Mouse (Mus musculus): ENCODE data around the gene Nupr1.

The Nupr1 gene

DNA sequence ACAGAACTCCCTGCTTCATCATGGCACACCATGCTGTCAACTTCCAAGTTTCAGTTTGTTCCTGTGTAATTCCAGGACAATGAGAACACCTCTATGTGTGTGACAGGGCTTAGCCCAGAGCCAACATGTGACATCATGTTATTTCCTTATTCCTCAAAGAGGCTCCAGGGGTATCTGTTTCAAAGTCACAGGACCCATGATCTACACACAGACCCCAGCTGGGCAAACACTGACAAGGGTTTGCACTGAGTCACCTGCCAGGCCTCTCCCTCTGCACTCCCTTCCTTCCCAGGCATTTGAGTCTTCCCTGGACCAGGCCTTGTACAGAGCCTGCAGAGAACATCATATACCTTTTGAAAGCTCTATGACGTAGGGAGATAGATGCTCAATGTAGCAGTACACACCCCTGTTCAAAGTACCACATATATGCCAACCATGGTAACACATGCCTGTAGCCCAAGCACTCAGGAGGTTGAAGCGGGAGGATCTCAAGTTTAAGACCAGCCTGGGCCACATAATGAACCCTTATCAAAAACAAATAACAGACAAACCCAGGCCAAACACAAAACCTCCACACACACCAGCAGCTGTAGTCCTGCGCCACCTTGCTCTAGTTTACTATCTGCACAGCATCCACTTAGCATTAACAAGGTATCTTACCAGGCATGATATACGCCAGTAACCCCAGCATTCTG is at the start of gene Nupr1:
TSS of gene Nupr1 (minus strand) at position 38 of the 695 bp plus-strand sequence.
- no peak for DNase-seq (ENCODE audit: extremely low spot score, low read depth, low spot score)

DNA sequence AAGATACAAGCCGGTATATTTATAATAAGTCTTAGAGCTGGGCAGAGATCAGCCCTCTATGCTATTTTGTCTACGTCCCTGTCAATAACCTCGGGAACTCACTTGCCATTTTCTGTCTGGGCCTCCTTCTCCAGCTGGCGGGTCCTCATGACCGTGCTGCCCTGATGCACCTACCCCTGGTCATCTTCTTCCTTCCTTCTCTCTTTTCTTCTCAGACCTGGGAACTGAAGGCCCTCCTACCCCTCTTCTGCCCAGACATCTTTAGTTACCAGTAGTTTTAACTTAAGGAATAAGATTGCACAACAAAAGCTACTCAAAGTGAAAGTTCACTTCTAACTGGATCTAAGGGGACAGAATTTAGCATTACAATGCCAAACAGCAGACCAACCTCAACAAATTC is 49.0 kb upstream of the Nupr1 start:
- no peak for DNase-seq (ENCODE audit: extremely low spot score, low read depth, low spot score)

DNA sequence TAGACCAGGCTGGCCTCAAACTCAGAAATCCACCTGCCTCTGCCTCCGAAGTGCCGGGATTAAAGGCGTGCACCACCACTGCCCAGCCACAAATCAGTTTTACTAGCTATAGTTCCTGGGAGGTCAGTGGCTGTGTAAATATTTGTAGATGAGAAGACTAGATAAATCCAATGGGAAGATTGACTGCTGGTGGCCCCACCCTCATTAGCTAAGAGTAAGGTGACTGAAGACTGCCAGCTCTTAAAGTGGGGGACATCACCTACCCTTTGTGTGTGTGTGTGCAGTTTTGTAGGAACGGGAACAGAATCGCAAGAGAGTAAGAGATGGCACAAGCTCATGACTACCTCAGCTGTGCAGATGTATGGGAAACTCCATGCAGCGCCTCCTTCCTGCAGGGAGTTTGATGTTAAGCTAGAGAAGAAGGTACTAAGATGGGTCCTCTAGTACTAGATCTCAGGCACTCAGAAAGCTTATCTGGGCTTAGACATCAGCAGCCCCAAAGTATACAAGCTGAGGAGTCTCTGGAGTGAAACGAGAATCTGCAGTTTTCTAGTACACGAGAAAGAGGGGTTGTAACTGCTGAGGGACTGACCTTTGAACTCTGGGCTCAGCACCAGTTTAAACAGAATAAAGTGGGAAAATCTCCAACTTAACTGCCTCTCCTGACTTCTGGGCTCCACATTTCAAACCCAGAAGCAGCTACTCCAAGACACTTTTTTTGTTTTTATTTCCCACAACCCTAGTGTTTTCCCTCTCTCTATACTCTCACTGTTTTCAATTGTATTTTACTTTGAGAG is 48.1 kb upstream of the Nupr1 start:
- no peak for DNase-seq (ENCODE audit: extremely low spot score, low read depth, low spot score)

DNA sequence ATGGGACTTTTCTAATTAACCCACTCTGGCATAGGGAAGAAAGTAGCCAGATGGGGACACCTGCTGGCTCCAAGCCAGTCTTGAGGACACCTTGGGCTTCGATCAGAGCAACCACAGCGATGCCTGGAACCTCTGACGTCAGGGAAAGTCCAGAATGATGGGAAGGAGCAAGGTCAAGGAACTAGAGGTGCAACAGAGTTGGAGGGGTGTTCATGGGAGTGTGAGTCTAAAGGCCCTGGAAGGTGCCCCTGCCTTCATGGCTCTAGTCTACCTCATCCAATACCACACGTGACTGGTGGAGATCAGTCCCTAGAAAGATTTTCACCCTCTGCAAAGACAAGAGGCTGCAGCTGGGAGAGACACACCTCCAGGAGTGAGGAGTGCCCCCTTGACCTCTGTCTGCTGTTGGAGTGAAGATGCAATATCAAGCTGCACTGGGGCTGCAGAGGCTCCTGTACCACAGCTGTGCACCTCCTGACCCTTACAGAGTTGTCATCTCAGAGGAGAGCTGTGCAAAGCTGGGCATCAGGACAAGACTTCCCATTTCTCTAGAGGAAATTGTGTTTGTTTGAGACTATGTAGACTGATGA is 46.1 kb upstream of the Nupr1 start:
- no peak for DNase-seq (ENCODE audit: extremely low spot score, low read depth, low spot score)

DNA sequence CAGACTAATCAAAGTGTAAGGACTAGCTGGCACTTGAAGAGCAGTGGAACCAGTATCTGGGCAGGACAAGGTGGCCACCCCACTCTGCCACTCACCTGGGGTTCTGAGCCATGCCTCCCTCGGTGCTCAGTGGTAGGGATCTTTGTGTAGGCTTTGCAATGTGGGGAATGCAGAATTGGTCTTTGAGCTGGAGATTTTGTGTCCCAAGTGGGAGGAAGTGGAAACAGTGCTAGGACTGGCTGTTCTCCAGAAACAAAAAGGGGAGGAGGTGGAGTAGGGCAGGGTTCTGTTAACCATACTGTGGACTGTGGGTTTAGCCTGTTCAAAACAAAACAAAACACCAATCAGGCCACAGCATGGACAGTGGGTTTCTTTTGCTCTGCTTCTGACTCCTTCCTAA is 45.5 kb upstream of the Nupr1 start, which contains the start of gene Sult1a1:
TSS of gene Sult1a1 (minus strand) at position 226 of the 400 bp plus-strand sequence.
- no peak for DNase-seq (ENCODE audit: extremely low spot score, low read depth, low spot score)

DNA sequence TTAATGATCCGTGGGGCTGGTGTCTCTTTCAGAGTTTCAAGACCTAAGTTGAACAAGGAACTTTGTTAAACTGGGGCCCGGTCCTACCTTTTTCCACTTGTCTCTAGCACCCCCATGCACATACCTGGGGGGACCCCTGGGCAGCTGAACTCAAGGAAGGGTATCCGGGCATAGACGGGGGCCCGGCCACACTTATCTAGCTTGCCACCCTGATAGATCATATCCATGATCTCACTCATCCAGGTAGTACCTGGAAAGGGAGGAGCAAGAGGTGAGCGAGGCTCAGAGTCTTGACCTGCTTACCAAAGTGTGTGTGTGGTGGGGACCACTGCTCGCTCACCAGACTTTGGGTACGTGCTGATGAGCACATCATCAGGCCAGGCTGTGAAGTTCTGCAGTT is 44.4 kb upstream of the Nupr1 start:
- DNase-seq (ENCODE audit: extremely low spot score, low read depth, low spot score): no peak

DNA sequence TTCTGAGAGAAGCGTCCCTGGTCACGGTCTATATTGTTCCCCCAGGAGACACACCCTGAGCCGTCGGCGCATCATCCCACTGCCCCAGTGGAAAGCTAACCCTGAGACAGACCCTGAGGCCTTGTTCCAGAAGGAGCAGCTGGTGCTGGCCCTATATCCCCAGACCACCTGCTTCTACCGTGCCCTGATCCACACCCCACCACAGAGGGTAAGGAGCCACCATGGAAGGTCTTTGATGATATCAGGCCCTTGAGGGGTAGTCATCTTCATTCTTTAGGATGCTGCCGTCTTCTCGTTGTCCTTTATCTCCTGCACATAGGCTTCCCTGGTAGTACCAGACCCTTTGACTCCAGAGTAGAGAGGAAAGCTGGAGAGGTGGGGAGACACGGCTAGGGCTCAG is 41.5 kb upstream of the Nupr1 start:
- DNase-seq (ENCODE audit: extremely low spot score, low read depth, low spot score): no peak

DNA sequence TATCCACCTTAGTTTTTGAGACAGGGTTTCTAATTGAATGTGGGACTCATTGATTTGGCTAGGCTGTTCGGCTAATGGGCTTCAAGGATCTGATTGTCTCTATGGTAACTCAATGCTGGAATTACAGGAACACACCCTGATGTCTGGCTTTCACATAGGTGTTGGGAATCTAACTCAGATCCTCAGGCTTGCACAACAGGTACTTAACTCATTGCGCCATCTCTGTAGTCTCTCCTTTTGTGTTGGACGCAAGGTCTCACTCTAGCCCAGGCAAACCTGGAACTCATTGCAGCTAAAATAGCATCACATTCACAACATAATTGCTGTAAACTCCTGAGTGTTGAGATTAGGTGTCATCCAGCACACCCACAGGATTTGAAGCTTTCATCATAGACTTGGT is 39.5 kb upstream of the Nupr1 start:
- no peak for DNase-seq (ENCODE audit: extremely low spot score, low read depth, low spot score)

DNA sequence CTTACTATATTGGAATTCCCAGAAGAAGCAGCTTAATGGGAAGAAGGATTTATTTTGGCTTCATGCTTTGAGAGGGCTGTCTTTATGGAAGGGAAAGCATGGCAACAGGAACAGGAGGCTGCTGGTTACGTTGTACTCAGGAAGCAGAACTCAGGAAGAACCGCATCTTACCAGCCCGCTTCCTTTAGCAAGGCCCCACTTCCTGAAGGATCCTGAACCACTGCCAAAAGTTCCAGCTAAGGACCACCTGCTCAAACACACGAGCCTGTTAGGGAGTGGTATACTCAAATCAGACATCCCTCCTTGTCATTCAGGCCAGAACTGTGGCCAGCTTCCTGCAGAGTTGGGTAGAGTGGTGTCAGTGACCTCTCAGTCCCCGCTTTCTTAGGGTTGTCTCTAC is 37.8 kb upstream of the Nupr1 start:
- no peak for DNase-seq (ENCODE audit: extremely low spot score, low read depth, low spot score)

DNA sequence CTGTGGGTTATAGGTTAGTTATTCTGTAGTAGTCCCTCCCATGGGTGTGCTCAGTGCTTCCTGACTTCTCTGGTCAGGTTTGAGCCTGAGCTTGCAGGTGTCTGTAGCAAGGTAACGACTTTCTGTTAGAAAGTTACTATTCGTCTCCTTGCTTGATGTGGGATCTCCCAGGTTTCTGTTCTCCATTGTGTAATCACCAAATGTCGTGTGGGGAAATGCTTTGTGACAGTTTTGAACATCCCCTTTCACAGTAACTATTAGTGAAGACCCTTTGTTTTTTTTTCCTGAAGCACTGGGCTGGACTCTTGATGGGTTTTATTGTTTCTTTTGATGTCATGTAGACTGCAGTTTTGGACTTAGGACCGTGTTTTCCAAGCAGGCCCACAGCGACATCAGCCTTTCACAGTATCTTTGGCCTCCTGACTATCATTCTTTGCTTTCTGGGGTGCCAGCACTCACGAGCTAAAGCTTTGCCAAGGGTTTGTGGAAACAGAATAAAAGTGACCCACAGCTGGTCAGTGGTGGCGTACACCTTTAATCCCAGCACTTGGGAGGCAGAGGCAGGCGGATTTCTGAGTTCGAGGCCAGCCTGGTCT is 36.9 kb upstream of the Nupr1 start:
- no peak for DNase-seq (ENCODE audit: extremely low spot score, low read depth, low spot score)

DNA sequence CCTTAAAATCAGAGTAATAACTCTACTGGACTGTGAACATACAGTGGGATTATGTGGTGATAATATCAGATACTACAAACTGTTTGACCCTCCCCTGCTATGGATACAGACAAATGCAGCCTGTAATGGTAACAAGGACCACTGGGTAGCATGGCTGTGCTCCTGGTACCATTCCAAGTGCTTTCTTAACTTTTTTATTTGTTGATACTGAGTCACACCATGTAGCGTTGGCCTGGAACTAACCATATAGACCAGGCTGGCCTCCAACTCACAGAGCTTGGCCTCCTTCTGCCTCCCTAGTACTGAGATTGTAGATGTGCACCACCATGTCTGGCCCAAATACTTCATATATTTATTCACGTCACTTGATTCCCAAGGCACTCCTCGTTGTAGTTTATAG is 34.6 kb upstream of the Nupr1 start:
- DNase-seq (ENCODE audit: extremely low spot score, low read depth, low spot score): no peak

DNA sequence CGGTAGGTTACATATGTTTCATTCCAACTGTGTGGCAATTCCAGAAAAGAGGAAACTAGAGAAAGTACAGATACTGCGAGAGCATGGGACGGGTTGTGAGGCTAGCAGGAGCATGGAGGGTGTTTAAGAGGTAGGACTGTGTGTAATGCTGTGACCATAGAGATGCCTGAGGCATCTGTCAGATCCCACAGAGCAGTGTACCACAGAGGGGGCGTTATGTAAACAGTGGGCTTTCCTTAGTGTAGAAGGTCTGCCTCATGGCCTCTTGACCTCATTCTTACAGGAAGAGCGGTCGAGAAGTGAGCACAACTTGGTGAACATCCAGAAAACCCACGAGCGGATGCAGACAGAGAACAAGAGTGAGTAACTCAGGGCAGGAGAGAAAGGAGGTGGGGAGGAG is 33.0 kb upstream of the Nupr1 start:
- no peak for DNase-seq (ENCODE audit: extremely low spot score, low read depth, low spot score)

DNA sequence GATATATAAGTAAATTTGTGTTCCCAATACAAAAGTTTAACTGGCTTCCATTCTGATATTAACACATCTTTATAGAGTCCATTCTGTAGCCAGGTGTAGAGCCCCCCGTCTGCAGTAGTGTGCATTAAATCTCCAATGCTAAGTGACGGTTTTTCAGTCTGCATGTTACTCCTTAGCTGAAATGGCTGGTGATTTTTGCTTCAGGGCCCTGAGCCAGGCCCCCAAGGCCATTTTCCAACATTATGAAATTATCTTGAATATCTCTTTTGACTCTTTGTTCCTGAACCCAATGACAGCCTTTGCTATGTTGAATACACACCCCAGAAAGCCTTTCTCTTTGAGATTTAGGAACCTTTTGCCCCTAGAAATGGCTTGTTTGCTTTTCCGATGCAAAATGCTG is 29.1 kb upstream of the Nupr1 start:
- no peak for DNase-seq (ENCODE audit: extremely low spot score, low read depth, low spot score)

DNA sequence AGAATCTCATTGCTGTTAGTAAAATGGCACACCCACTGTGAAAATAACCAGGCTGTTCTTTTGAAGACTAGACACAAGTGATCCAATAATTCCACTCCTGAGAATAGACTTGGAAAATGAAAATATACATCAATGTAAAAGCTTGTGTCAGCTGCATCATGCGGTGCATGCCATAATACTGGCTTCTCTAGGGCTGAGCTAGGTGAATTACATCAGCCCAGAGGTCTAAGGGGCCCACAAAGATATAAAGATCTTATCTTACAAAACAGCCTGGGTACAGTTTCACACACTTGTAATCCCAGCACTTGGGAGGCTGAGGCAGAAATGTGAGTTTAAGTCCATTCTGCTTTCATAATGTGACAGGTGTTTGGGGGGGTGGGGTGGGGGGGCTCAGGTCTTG is 26.9 kb upstream of the Nupr1 start:
- no peak for DNase-seq (ENCODE audit: extremely low spot score, low read depth, low spot score)

DNA sequence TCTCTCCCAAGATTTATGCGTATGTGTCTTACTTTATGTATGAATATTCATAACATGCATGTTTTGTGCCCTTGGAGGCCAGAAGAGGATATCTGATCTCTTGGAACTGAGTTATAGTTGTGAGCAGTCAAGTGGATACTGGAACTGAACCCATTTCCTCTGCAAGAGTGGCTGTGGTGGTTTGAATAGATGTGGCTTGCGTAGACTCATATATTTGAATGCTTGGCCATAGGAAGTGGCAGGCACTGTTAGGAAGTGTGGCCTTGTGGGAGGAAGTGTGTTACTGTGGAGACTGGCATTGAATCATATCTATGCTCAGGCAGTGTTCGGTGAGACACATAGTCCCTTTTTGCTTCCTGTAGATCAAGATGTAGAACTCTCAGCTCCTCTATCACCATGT is 25.0 kb upstream of the Nupr1 start:
- DNase-seq (ENCODE audit: extremely low spot score, low read depth, low spot score): no peak

DNA sequence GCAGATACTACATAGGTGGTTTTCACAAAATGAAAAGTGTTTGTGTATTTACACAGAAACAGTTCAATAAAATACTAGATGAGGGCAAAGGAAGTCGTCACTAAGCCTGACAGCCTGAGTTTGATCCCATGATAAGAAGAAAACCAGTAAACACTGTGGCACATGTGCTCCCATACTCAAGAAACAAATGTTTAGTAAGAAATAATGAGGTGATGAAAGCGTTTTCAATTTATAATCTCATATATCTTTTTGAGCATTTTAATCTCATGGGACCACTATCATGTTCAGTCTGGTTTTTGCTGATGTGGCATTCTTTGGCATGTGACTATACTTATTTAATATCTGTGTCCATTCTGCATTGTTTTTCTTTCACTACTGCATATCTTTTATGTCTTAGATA is 23.3 kb upstream of the Nupr1 start:
- no peak for DNase-seq (ENCODE audit: extremely low spot score, low read depth, low spot score)

DNA sequence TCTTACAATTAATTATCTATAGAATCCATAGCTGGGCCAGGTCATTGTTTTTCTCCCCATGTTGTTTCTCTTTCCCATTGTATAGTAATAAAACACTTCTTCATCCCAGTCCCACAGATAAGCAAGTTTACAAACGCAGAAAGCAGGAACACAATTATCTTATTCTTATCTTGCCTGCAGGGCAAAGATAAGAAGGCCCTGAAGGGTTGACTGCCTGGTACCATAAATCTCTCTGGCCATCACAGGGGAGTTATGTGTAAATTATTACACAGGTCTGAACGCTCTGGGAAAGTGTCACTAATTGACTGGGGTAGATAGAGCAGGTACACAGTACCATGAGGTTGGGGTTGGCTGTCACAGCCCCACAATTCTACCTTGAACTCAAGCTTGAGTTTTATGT is 20.2 kb upstream of the Nupr1 start:
- DNase-seq (ENCODE audit: extremely low spot score, low read depth, low spot score): no peak

DNA sequence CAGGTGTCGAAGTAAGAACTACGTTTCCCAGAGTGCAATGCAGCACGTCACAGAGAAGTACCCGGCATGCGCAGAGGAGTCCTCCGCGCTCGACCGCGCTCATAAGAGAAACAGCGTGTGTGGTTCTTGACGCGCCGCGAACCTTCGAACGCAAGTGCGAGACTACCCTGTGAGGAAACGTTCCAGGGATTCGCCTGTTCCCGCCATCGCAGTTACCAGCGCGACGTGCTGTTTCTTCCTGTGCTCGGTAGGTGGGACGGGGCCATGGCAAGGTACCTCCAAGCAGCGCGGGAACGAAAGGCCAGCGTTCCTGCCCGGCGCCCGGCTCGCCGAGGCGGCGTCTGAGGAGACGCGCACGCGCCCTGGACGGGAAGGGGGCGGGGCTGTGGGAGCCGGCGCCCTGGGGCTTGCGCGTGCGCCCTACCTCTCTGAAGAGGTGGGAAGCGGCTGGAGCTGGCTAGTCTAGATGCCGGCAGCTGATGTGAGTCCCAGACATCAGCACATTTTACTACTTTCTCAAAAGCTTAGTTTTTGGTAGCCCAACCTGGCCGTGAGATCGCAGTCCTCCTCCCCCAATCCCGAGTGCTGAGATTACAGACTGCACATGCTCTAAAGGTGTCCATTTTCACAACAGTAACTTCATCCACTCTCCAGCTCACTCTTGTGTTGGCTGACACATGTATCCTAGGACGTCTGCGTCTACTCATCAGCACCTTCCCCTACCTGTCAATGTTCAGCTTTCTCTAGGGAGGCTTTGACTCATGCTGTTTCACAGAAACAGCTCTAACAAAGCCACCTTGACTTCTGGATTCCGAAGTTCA is 18.8 kb upstream of the Nupr1 start, which contains the start of gene Sgf29:
TSS of gene Sgf29 (plus strand) at position 79 of the 821 bp plus-strand sequence.
- peak; percentile 80 for DNase-seq (ENCODE audit: extremely low spot score, low read depth, low spot score)

DNA sequence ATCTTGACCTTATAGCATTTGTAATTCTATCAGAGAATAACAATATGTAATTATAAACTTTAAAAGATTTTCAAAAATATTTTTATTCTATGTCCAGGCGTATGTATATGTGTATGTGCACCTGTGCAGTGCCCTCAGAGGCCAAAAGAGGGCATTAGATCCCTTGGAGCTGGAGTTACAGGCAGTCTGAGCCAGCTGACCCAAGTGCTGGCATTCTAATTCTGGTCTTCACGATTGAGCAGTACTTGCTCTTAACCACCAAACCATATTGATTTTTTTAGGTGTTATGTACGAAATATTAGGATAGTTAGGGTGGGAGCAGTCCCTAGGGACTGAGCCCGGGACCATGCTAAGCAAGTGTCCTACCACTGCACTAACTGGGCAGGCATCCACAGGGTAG is 17.8 kb upstream of the Nupr1 start:
- DNase-seq (ENCODE audit: extremely low spot score, low read depth, low spot score): no peak

DNA sequence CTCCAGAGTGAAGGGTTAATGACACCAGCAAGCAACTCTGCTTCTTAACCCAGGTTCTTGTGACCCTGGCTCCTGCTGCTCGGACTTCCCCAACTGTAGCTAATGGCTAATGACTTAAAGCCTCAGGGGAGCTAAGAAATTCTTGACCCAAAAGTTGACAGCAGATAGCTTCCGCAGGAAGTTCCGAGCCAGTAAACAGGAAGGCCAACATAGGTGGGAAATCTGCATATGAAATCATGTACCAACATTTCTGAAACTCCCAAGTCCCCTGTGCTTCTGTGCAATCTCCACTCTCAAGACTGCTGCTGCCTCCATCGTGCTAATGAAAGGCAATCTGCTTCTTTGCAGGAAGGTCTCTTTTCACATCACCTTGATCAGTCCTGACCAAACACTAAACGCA is 15.0 kb upstream of the Nupr1 start:
- no peak for DNase-seq (ENCODE audit: extremely low spot score, low read depth, low spot score)

DNA sequence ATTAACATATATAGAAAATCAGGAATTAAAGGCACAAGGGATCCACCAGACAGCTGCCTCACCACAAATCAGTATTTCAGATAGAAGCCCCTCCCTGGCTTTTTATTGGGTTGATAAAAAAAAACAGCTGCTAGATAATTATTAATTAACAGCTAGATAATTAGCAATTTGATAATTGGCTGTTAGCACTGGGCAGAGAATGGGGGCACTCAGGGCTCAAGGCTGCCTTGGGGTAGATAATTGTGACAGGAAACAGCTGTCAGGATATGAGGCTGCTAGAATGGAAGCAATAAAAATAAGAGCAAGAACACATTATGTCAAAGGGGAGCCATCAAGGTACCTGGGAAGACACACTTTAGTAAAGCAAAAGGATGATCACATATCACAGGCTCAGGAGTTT is 14.3 kb upstream of the Nupr1 start:
- DNase-seq (ENCODE audit: extremely low spot score, low read depth, low spot score): no peak
